ENCODE assay signal across 9 mouse cellular contexts in genomic region chr14:73469506-73469905, GRCm38 (mm10). TPM values are rescaled to one million over a fixed set of nuclear protein-coding genes. Genes with fewer than 3 reads are reported as not detected.
DNase-seq lines count a peak whose midpoint lies in the region; ATAC-seq and TF ChIP-seq lines count a peak whose summit lies in the region.
"Had no signal": no experiment of that assay in that cellular context is flagged by ENCODE, and none has a peak within 500 bp of the region (broad histone marks: within the 10 kb centered on the region; RNA-seq: fewer than 3 reads in every experiment).

No protein-coding gene starts in this region.

- intact Hi-C loops in left cerebral cortex, postnatal 25 days (cut with DNase I) = no loop called here

- peak; percentile 91 for DNase-seq in brain, embryonic 14.5 days (ENCODE audit: low read depth)
- peak; percentile 81 for DNase-seq in cerebellum, adult 9-10 months
- peak; percentile 88 for DNase-seq in layer of hippocampus, adult 11-12 months (ENCODE audit: low spot score)
- DNase-seq in left cerebral cortex, postnatal 25 days (ENCODE audit: low spot score in 2 of 2) = peak; percentile 83 to 95
- DNase-seq in embryo, embryonic 10 days (ENCODE audit: low spot score) = no peak
- no peak for DNase-seq in heart, adult 9 months (ENCODE audit: low spot score in 2 of 2)
- DNase-seq in lung, adult 18-20 months = no peak
- DNase-seq: thymus, postnatal 36 days had no signal

- TF ChIP-seq CTCF in brain, embryonic 14.5 days (IDR thresholded peaks at IDR 0.05; ENCODE audit: borderline replicate concordance, extremely low read depth, insufficient read depth, insufficient read length) = no peak

- ATAC-seq in granulocyte monocyte progenitor cell, adult 5-6 weeks (replicated peaks; ENCODE audit: poor library complexity, severe bottlenecking) = no peak

- TF ChIP-seq POLR2A in brain, embryonic 14.5 days (IDR thresholded peaks at IDR 0.05; ENCODE audit: borderline replicate concordance, extremely low read depth, insufficient read depth, insufficient read length, poor library complexity, severe bottlenecking) = no peak

RNA-seq across cellular contexts. Expression of gene Med4, which starts 40.3 kb away (rescaled TPM):
- polyA plus RNA-seq in brain, embryonic 14.5 days (2012; rRNA removed) = 47.9 and 52.2 TPM in 2 replicates
- total RNA-seq in left cerebral cortex, postnatal 25 days (2021) = 10 to 100 TPM; 26.5 to 27.5 TPM
- 51.8 and 57.7 TPM in 2 replicates for total RNA-seq in granulocyte monocyte progenitor cell, adult 5-6 weeks (2014; fragmentation: Nextera tagmentation)
- total RNA-seq in granulocyte monocyte progenitor cell, adult 5-6 weeks (2017) = 61.5 and 63.7 TPM in 2 replicates

RNA-seq across cellular contexts. Expression of gene Sucla2, which starts 55.6 kb away (rescaled TPM):
- 46.0 and 52.8 TPM in 2 replicates for polyA plus RNA-seq in brain, embryonic 14.5 days (2012; rRNA removed)
- total RNA-seq in left cerebral cortex, postnatal 25 days (2021) = 100 to 1,000 TPM; 146 to 164 TPM
- total RNA-seq in granulocyte monocyte progenitor cell, adult 5-6 weeks (2014; fragmentation: Nextera tagmentation) = 56.4 and 79.2 TPM in 2 replicates
- 94.7 and 131 TPM in 2 replicates for total RNA-seq in granulocyte monocyte progenitor cell, adult 5-6 weeks (2017)

Comparison
In these comparisons a context has a peak if more than half of its experiments do, and no peak if none do; other contexts are left out.
1. DNase-seq: peak in brain, embryonic 14.5 days (single experiment), cerebellum, adult 9-10 months (single experiment), layer of hippocampus, adult 11-12 months (single experiment) and left cerebral cortex, postnatal 25 days (2 of 2); none in embryo, embryonic 10 days (single experiment), heart, adult 9 months (0 of 2) and lung, adult 18-20 months (0 of 2).